Mouse (Mus musculus) cortical plate, adult 2 months (tissue): ENCODE results near the gene Plg.

Source experiments
- CTCF ChIP-seq: fragments of 200-500 bp; IDR thresholded peaks from 2 replicates; pipeline ENCODE4 v1.5.1; 2011; ENCODE audit warnings: mild to moderate bottlenecking, control low read depth, low read length; ENCODE audit not compliant: insufficient read depth; ENCODE audit errors: extremely low read depth
- POLR2A ChIP-seq: fragments of 200-500 bp; IDR thresholded peaks from 2 replicates; pipeline ENCODE4 v1.6.1; 2011; ENCODE audit warnings: mild to moderate bottlenecking, low read length, control low read depth; ENCODE audit not compliant: insufficient read depth; ENCODE audit errors: extremely low read depth

GRCm38 (mm10) chr17:12347462-12347861 is 30.9 kb upstream of the Plg start:
- TF ChIP-seq POLR2A: no peak
- TF ChIP-seq CTCF: no peak
